Mouse (Mus musculus): ENCODE measurements at regions not wholly inside any gene's neighbourhood (a gene's known extent, or its start where the extent isn't known, plus 50 kb on each side); places are given as distances from the start of the nearest gene placed in this dataset.

GRCm38 (mm10) chr14:46247491-46248484 is 131.4 kb upstream of the Gm15217 start:
- TF ChIP-seq POLR2A (IDR thresholded peaks at IDR 0.05; ENCODE audit: low read depth, low read length) (no peak), CTCF (IDR thresholded peaks at IDR 0.05; ENCODE audit: extremely low read depth, insufficient read depth, insufficient read length, insufficient replicate concordance) (no peak)
- WGBS = 87% methylated on average over 16 of the region's 16 CpGs
- DNase-seq (ENCODE audit: low read depth in 1 of 2, low spot score in 2 of 2) = no peak
- H3K27me3 ChIP-seq (ENCODE audit: control insufficient read depth, insufficient read depth, low read length) = no peaks in the 10 kb centered on the region
- no peaks in the 10 kb centered on the region for H3K36me3 ChIP-seq (ENCODE audit: control insufficient read depth, insufficient read depth, low read length)
- H3K4me3 ChIP-seq (ENCODE audit: extremely low read depth, insufficient read depth, insufficient read length) = no peak overlapping the region
- H3K4me1 ChIP-seq (ENCODE audit: control insufficient read depth, insufficient read depth, insufficient read length) = no peaks in the 10 kb centered on the region
- H3K27ac ChIP-seq (ENCODE audit: insufficient read depth, low read length) = no peak overlapping the region

DNA sequence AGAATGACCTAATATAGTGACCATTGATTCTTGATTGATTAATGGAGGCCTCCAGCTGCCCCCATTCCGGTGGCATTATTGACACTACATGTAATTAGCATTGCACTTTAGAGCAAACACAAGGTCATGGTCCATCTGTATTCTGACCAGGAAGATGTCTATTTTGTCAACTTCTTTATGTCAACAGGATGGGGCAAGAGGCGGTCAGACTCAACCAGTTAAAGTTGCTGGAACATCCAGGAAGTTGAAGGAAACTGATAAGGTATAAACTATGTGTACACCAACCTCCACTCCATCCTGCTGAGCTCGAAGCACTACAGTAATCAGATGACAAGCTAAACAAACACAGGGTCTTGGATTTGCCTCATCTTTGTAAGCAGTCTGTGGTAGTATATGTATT is 130.1 kb upstream of the Gm15217 start:
- no peak for DNase-seq (ENCODE audit: low read depth in 1 of 2, low spot score in 2 of 2)
- 61% methylated on average over 3 of the region's 3 CpGs for WGBS
- Histone ChIP-seq H3K4me3 (ENCODE audit: extremely low read depth, insufficient read depth, insufficient read length) (no peak overlapping the region), H3K4me1 (ENCODE audit: control insufficient read depth, insufficient read depth, insufficient read length) (no peaks in the 10 kb centered on the region), H3K27me3 (ENCODE audit: control insufficient read depth, insufficient read depth, low read length) (no peaks in the 10 kb centered on the region), H3K27ac (ENCODE audit: insufficient read depth, low read length) (no peak overlapping the region), H3K36me3 (ENCODE audit: control insufficient read depth, insufficient read depth, low read length) (no peaks in the 10 kb centered on the region)
- TF ChIP-seq POLR2A (IDR thresholded peaks at IDR 0.05; ENCODE audit: low read depth, low read length) (no peak), CTCF (IDR thresholded peaks at IDR 0.05; ENCODE audit: extremely low read depth, insufficient read depth, insufficient read length, insufficient replicate concordance) (no peak)

DNA sequence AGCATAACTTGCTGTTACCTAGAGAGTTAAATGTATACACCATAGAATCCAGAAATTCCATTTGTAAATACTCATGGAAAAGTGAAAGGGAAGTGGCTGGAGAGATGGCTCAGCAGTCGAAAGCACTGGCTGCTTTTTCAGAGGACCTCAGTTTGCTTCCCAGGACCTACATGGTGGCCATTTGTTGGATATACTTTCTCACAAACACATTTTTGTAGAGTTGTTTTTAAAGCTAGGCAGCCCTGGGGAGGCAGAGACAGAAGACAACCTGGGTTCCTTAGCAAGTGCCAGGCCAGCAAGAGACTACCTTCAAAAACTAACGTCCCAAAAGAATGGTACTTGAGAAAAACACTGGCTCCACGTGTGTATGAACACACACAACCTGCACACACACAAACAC is 124.0 kb upstream of the Gm15217 start:
- DNase-seq (ENCODE audit: low read depth in 1 of 2, low spot score in 2 of 2) = no peak
- Histone ChIP-seq H3K27ac (ENCODE audit: insufficient read depth, low read length) (no peak overlapping the region), H3K4me3 (ENCODE audit: extremely low read depth, insufficient read depth, insufficient read length) (no peak overlapping the region), H3K27me3 (ENCODE audit: control insufficient read depth, insufficient read depth, low read length) (no peaks in the 10 kb centered on the region), H3K4me1 (ENCODE audit: control insufficient read depth, insufficient read depth, insufficient read length) (no peaks in the 10 kb centered on the region), H3K36me3 (ENCODE audit: control insufficient read depth, insufficient read depth, low read length) (no peaks in the 10 kb centered on the region)
- 77% methylated on average over 3 of the region's 3 CpGs for WGBS
- TF ChIP-seq POLR2A (IDR thresholded peaks at IDR 0.05; ENCODE audit: low read depth, low read length) = no peak
- no peak for TF ChIP-seq CTCF (IDR thresholded peaks at IDR 0.05; ENCODE audit: extremely low read depth, insufficient read depth, insufficient read length, insufficient replicate concordance)

DNA sequence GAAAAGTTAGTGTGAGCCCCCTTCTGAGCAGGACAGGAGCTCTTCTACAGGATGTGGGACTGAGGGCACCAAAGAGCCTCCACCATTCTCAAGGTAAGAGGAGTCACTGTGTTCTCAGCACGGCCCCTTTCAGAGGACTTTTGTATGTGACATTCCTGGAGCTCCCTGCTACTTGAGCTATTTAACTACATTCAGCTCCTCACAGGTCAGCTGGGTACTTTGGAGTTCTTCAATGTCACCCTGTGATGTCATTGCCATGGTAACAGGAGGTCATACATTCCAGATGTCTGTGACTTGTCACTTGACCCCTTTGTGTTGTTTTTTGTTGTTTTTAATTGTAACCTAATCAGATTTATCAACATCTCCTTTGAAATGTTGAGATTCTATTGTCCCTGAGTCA is 122.9 kb upstream of the Gm15217 start:
- 86% methylated on average over 1 of the region's 1 CpGs for WGBS
- no peak for DNase-seq (ENCODE audit: low read depth in 1 of 2, low spot score in 2 of 2)
- H3K4me3 ChIP-seq (ENCODE audit: extremely low read depth, insufficient read depth, insufficient read length) = no peak overlapping the region
- no peaks in the 10 kb centered on the region for H3K27me3 ChIP-seq (ENCODE audit: control insufficient read depth, insufficient read depth, low read length)
- H3K4me1 ChIP-seq (ENCODE audit: control insufficient read depth, insufficient read depth, insufficient read length) = no peaks in the 10 kb centered on the region; the same call in 1 of the 2 replicates
- H3K36me3 ChIP-seq (ENCODE audit: control insufficient read depth, insufficient read depth, low read length) = no peaks in the 10 kb centered on the region
- TF ChIP-seq CTCF (IDR thresholded peaks at IDR 0.05; ENCODE audit: extremely low read depth, insufficient read depth, insufficient read length, insufficient replicate concordance) (no peak), POLR2A (IDR thresholded peaks at IDR 0.05; ENCODE audit: low read depth, low read length) (no peak)
- no peak overlapping the region for H3K27ac ChIP-seq (ENCODE audit: insufficient read depth, low read length)

DNA sequence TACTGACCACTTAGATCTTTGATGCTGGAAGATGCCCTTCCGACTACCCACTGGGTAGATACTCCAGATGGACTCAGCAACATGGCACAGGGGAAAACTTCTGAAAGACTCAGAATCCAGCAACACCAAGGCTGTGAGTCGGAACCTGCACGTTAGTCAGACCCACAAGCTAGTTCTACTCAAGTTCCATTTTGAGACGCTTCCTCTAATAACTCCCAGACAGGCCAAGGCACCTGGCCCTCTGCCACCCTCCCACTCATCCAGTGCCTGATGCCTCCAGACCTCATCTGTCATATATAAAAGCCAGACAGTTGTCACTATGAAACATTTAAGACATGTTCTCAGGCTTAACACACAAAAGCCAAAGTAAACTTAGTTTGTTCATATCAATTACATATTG is 121.9 kb upstream of the Gm15217 start:
- no peak for TF ChIP-seq POLR2A (IDR thresholded peaks at IDR 0.05; ENCODE audit: low read depth, low read length)
- TF ChIP-seq CTCF (IDR thresholded peaks at IDR 0.05; ENCODE audit: extremely low read depth, insufficient read depth, insufficient read length, insufficient replicate concordance) = no peak
- Histone ChIP-seq H3K4me1 (ENCODE audit: control insufficient read depth, insufficient read depth, insufficient read length) (no peaks in the 10 kb centered on the region; the same call in 1 of the 2 replicates), H3K4me3 (ENCODE audit: extremely low read depth, insufficient read depth, insufficient read length) (no peak overlapping the region), H3K27ac (ENCODE audit: insufficient read depth, low read length) (no peak overlapping the region), H3K27me3 (ENCODE audit: control insufficient read depth, insufficient read depth, low read length) (no peaks in the 10 kb centered on the region), H3K36me3 (ENCODE audit: control insufficient read depth, insufficient read depth, low read length) (no peaks in the 10 kb centered on the region)
- DNase-seq (ENCODE audit: low read depth in 1 of 2, low spot score in 2 of 2) = no peak
- WGBS = 74% methylated on average over 4 of the region's 4 CpGs

DNA sequence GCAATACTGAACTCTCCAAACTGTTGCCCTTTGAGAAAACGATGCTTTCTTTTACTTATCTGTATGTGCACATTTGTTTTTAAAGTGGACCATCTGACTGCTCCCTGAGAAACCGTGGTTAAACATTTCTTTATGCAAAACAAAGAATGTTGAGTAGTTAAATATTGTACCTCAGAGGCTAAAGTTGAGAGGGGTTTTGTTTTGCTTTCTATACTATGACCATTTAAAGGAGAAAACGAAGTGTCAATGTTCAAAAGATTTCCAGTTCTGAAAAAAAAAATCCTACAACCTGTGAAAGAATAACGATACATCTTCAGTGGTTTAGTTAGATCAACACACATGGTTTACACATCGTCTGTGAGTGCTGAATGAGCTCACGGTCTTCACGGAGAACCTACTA is 120.7 kb upstream of the Gm15217 start:
- no peaks in the 10 kb centered on the region; the same call in 1 of the 2 replicates for H3K4me1 ChIP-seq (ENCODE audit: control insufficient read depth, insufficient read depth, insufficient read length)
- no peaks in the 10 kb centered on the region for H3K27me3 ChIP-seq (ENCODE audit: control insufficient read depth, insufficient read depth, low read length)
- DNase-seq (ENCODE audit: low read depth in 1 of 2, low spot score in 2 of 2) = no peak
- no peak for TF ChIP-seq CTCF (IDR thresholded peaks at IDR 0.05; ENCODE audit: extremely low read depth, insufficient read depth, insufficient read length, insufficient replicate concordance)
- H3K36me3 ChIP-seq (ENCODE audit: control insufficient read depth, insufficient read depth, low read length) = no peaks in the 10 kb centered on the region
- WGBS = 82% methylated on average over 7 of the region's 7 CpGs
- H3K27ac ChIP-seq (ENCODE audit: insufficient read depth, low read length) = no peak overlapping the region
- no peak overlapping the region for H3K4me3 ChIP-seq (ENCODE audit: extremely low read depth, insufficient read depth, insufficient read length)
